Mouse (Mus musculus) CH12.LX (cell line): ENCODE data around the gene Ugt1a5.

Source experiments
- JUN ChIP-seq: IDR thresholded peaks from 2 replicates; pipeline ENCODE4 v1.6.1; 2011; ENCODE audit warnings: low read depth, mild to moderate bottlenecking, low read length, improper control_type of control experiment, moderate library complexity; ENCODE audit not compliant: insufficient read depth
- MAX ChIP-seq: IDR thresholded peaks from 2 replicates; pipeline ENCODE4 v1.6.1; 2011; ENCODE audit warnings: low read length, improper control_type of control experiment
- SMC3 ChIP-seq: IDR thresholded peaks from 2 replicates; pipeline ENCODE4 v1.6.1; 2011; ENCODE audit warnings: low read depth, low read length, improper control_type of control experiment
- ZMIZ1 ChIP-seq: IDR thresholded peaks from 2 replicates; pipeline ENCODE4 v1.6.1; 2012; ENCODE audit warnings: low read depth, mild to moderate bottlenecking, inconsistent platforms, low read length, improper control_type of control experiment

DNA sequence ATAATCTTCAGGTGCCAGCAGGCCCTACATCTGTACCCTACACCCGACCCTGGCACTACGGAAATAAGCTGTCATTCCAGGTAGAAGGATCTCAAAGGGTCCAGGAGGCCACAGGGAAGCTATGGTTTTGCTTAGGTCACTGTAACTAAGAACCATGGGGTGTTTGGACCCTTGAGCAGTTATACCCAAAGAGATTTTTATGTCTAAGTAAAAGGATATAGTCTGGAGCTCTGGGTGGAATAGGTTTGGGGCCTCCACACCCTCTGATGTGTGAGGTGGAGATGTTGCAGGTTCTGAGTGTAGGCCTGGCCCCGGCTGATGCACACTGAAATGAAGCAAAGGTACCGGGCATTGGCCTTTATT lies 68.4 kb downstream of the Ugt1a5 start:
- TF ChIP-seq MAX: no peak
- no peak for TF ChIP-seq ZMIZ1
- TF ChIP-seq JUN: no peak
- TF ChIP-seq SMC3: no peak
